Mouse (Mus musculus) liver, adult (tissue): ENCODE results near the gene Cisd3.

Source experiments
- GATA4 ChIP-seq: IDR thresholded peaks from 2 replicates; pipeline ENCODE4 v1.6.1; 2014; ENCODE audit warnings: mild to moderate bottlenecking, low read length; ENCODE audit not compliant: insufficient replicate concordance

The Cisd3 gene

GRCm38 (mm10) chr11:97677381-97677780 lies 8.2 kb upstream of the Cisd3 start:
- no peak for TF ChIP-seq GATA4

- no peak for TF ChIP-seq GATA4
Observed at GRCm38 (mm10) chr11:97677842-97678241, 7.8 kb upstream of the Cisd3 start.

- TF ChIP-seq GATA4 = no peak
Observed at GRCm38 (mm10) chr11:97678301-97678700, 7.3 kb upstream of the Cisd3 start.

- no peak for TF ChIP-seq GATA4
Observed at GRCm38 (mm10) chr11:97680430-97680829, 5.2 kb upstream of the Cisd3 start.

GRCm38 (mm10) chr11:97682504-97683055 lies 3.0 kb upstream of the Cisd3 start:
- no peak for TF ChIP-seq GATA4

- TF ChIP-seq GATA4 = no peak
Observed at GRCm38 (mm10) chr11:97684063-97684680, 1.5 kb upstream of the Cisd3 start.

GRCm38 (mm10) chr11:97684766-97685165 lies 860 bp upstream of the Cisd3 start:
- no peak for TF ChIP-seq GATA4

GRCm38 (mm10) chr11:97686322-97686908 lies 789 bp downstream of the Cisd3 start:
- TF ChIP-seq GATA4 = no peak

- TF ChIP-seq GATA4 = no peak
Observed at GRCm38 (mm10) chr11:97687061-97687460, 1.4 kb downstream of the Cisd3 start.

GRCm38 (mm10) chr11:97689861-97690260 lies 4.2 kb downstream of the Cisd3 start:
- TF ChIP-seq GATA4 = no peak

- TF ChIP-seq GATA4 = no peak
Observed at GRCm38 (mm10) chr11:97694435-97694834, 8.8 kb downstream of the Cisd3 start.

- no peak for TF ChIP-seq GATA4
Observed at GRCm38 (mm10) chr11:97694921-97695711, 9.5 kb downstream of the Cisd3 start.

- TF ChIP-seq GATA4 = no peak
Observed at GRCm38 (mm10) chr11:97695712-97696401, 10.2 kb downstream of the Cisd3 start.

GRCm38 (mm10) chr11:97696669-97697068 lies 11.0 kb downstream of the Cisd3 start:
- no peak for TF ChIP-seq GATA4

- TF ChIP-seq GATA4 = no peak
Observed at GRCm38 (mm10) chr11:97697199-97697890, 11.7 kb downstream of the Cisd3 start.

- TF ChIP-seq GATA4 = no peak
Observed at GRCm38 (mm10) chr11:97697891-97698529, 12.4 kb downstream of the Cisd3 start.
